Mouse (Mus musculus) adrenal gland, postnatal 36 days (tissue): ENCODE measurements around the gene Vps37c. TPM values are rescaled to one million over a fixed set of nuclear protein-coding genes. Genes with fewer than 3 reads are reported as not detected.

Experiments
- total RNA-seq, 2 experiments: library from RNA; stranded (reverse); gene quantifications; 2 replicates each; pipeline ENCODE4 v1.2.3; 2021

The Vps37c gene
- total RNA-seq, 2 experiments from 2014 or later: 21.1 to 30.5 TPM

Other genes with a start within 250 kb of the Vps37c start
- 1 to 10 TPM; 3.5 to 6.2 TPM for gene Lrrc10b, start 231.3 kb upstream of the Vps37c start, total RNA-seq
- gene Ppp1r32, start 205.8 kb upstream of the Vps37c start, total RNA-seq: under 1 TPM; 0.63 to 0.93 TPM
- 10 to 100 TPM; 42.0 to 55.1 TPM for gene Cpsf7, start 163.5 kb upstream of the Vps37c start, total RNA-seq
- gene Sdhaf2, start 162.6 kb upstream of the Vps37c start, total RNA-seq: 10 to 100 TPM; 61.6 to 63.5 TPM
- gene Tmem216, start 132.5 kb upstream of the Vps37c start, total RNA-seq: 10 to 100 TPM; 15.9 to 21.5 TPM
- gene Cyb561a3, start 111.6 kb upstream of the Vps37c start, total RNA-seq: 10 to 100 TPM; 17.8 to 21.7 TPM
- 1 to 10 TPM; 8.2 to 8.6 TPM for gene Tmem138, start 111.4 kb upstream of the Vps37c start, total RNA-seq
- gene Ddb1, start 83.4 kb upstream of the Vps37c start, total RNA-seq: 100 to 1,000 TPM; 272 to 288 TPM
- gene Tkfc, start 83.1 kb upstream of the Vps37c start, total RNA-seq: 10 to 100 TPM; 18.0 to 20.7 TPM
- under 1 TPM; 0.26 to 0.60 TPM for gene Vwce, start 54.5 kb upstream of the Vps37c start, total RNA-seq
- gene Pga5, start 10.7 kb upstream of the Vps37c start, total RNA-seq: not detected
- under 1 TPM in 1 of 2 experiments, not detected in 1; 0.20 TPM for gene Cd5, start 50.3 kb downstream of the Vps37c start, total RNA-seq
- under 1 TPM in 1 of 2 experiments, not detected in 1; 0.17 TPM for gene Cd6, start 141.3 kb downstream of the Vps37c start, total RNA-seq
- 1 to 10 TPM; 3.2 to 4.0 TPM for gene Slc15a3, start 151.0 kb downstream of the Vps37c start, total RNA-seq
- 10 to 100 TPM; 34.5 to 36.1 TPM for gene Tmem132a, start 181.2 kb downstream of the Vps37c start, total RNA-seq
- 100 to 1,000 TPM; 132 to 167 TPM for gene Tmem109, start 193.3 kb downstream of the Vps37c start, total RNA-seq
- 100 to 1,000 TPM; 122 to 188 TPM for gene Prpf19, start 206.5 kb downstream of the Vps37c start, total RNA-seq
- gene Zp1, start 231.9 kb downstream of the Vps37c start, total RNA-seq: not detected
- gene Ptgdr2, start 248.4 kb downstream of the Vps37c start, total RNA-seq: not detected